Mouse (Mus musculus): ENCODE results near the gene Tmed4. TPM values are rescaled to one million over a fixed set of nuclear protein-coding genes. Genes with fewer than 3 reads are reported as not detected.

Gene Tmed4
- total and polyA plus RNA-seq, 2 experiments from 2014 or later: 90.5 to 93.4 TPM

DNA sequence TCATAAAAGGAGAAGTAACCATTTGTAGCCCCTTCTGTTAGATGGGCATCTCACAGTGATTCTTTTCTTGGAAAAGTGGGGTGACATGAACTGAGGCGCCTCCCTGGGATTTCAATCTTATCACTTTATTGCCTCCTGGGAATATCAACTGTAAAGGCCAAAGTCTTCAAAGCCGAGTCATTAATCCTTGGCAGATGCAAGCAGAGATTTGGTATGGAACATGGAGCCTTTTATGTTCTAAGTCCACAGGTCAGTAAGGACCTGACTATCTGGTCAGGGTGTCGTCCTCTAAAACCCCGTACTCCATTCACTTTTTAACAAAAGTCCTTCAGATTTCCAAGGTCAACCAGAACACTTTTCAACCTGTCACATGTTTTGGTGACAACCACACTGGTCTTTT, 21.8 kb downstream of the Tmed4 start:
- Histone ChIP-seq H3K4me1 (ENCODE audit: control insufficient read depth, insufficient read depth) (no peaks in the 10 kb centered on the region), H3K9me3 (replicated peaks; ENCODE audit: control insufficient read depth, low read length) (no peaks in the 10 kb centered on the region), H3K9ac (replicated peaks; ENCODE audit: low read depth, low read length) (no peak overlapping the region), H3K4me2 (ENCODE audit: low read depth, low read length) (no peak overlapping the region), H3K36me3 (replicated peaks; ENCODE audit: control insufficient read depth, insufficient read depth, low read length) (peaks cover 5% of the 10 kb centered on the region), H3K4me3 (ENCODE audit: low read depth, low read length) (no peak overlapping the region), H3K27ac (ENCODE audit: low read depth) (no peak overlapping the region), H3K27me3 (ENCODE audit: control insufficient read depth, insufficient read depth, low read length) (no peaks in the 10 kb centered on the region)
- DNase-seq (ENCODE audit: low spot score) (no peak), ATAC-seq (ENCODE audit: insufficient read depth, low read depth) (no peak)
- WGBS: 81% methylated on average over 4 of the region's 4 CpGs
- no peak for TF ChIP-seq CTCF (IDR thresholded peaks at IDR 0.05; ENCODE audit: low read depth)
- no peak for TF ChIP-seq EP300 (IDR thresholded peaks at IDR 0.05; ENCODE audit: low read depth)

DNA sequence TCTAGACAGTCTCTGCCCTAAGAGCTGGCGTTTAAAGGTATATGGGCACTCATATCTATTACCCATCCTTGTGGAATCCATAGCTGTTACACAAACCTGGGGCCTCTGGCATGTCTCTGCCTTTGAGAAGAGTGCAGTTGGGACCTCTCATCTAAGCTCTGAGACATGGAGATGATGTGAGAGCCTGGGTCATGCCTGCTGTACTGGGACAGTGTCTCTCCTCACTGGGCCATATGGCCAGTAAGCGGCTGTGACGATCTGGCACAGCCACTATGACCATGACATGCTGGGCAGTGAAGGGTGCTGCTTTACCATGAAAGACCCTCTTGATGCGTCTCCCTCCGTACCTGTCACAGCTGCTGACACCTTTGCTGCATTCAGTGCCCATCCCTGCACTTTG, 22.4 kb downstream of the Tmed4 start:
- no peak for ATAC-seq (ENCODE audit: insufficient read depth, low read depth)
- H3K4me2 ChIP-seq (ENCODE audit: low read depth, low read length): no peak overlapping the region
- no peak for TF ChIP-seq CTCF (IDR thresholded peaks at IDR 0.05; ENCODE audit: low read depth)
- TF ChIP-seq EP300 (IDR thresholded peaks at IDR 0.05; ENCODE audit: low read depth): no peak
- H3K4me3 ChIP-seq (ENCODE audit: low read depth, low read length): no peak overlapping the region
- no peaks in the 10 kb centered on the region for H3K36me3 ChIP-seq (replicated peaks; ENCODE audit: control insufficient read depth, insufficient read depth, low read length)
- H3K9me3 ChIP-seq (replicated peaks; ENCODE audit: control insufficient read depth, low read length): no peaks in the 10 kb centered on the region
- no peak for DNase-seq (ENCODE audit: low spot score)
- WGBS: 82% methylated on average over 5 of the region's 5 CpGs
- H3K27ac ChIP-seq (ENCODE audit: low read depth): no peak overlapping the region
- H3K27me3 ChIP-seq (ENCODE audit: control insufficient read depth, insufficient read depth, low read length): no peaks in the 10 kb centered on the region
- H3K9ac ChIP-seq (replicated peaks; ENCODE audit: low read depth, low read length): no peak overlapping the region
- H3K4me1 ChIP-seq (ENCODE audit: control insufficient read depth, insufficient read depth): no peaks in the 10 kb centered on the region

DNA sequence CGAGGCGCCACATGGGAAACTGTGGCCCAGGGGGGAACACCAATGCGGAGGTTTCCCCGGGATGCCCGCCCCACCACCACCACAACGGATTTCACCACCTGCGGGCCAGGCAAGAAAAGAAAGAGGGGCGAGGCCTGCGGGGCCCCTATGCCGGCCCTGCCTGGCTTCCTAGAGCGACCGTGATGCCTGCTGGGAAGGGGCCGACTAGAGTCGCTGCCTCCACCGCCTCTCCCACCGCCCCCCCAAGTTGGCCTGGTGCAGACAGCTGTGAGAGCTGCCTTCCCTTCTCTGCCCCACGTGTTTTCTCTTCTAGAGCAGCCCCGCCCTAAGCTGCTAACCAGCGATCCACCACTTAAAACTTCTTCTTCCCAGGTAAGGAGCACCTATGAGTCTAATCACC, 30.0 kb downstream of the Tmed4 start:
- Histone ChIP-seq H3K9me3 (replicated peaks; ENCODE audit: control insufficient read depth, low read length) (no peaks in the 10 kb centered on the region), H3K36me3 (replicated peaks; ENCODE audit: control insufficient read depth, insufficient read depth, low read length) (no peaks in the 10 kb centered on the region), H3K4me1 (ENCODE audit: control insufficient read depth, insufficient read depth) (no peaks in the 10 kb centered on the region), H3K27me3 (ENCODE audit: control insufficient read depth, insufficient read depth, low read length) (no peaks in the 10 kb centered on the region), H3K4me2 (ENCODE audit: low read depth, low read length) (no peak overlapping the region), H3K4me3 (ENCODE audit: low read depth, low read length) (no peak overlapping the region), H3K27ac (ENCODE audit: low read depth) (no peak overlapping the region), H3K9ac (replicated peaks; ENCODE audit: low read depth, low read length) (no peak overlapping the region)
- ATAC-seq (ENCODE audit: insufficient read depth, low read depth) (no peak), DNase-seq (ENCODE audit: low spot score) (no peak)
- WGBS: 52% methylated on average over 19 of the region's 19 CpGs
- TF ChIP-seq EP300 (IDR thresholded peaks at IDR 0.05; ENCODE audit: low read depth): no peak
- TF ChIP-seq CTCF (IDR thresholded peaks at IDR 0.05; ENCODE audit: low read depth): no peak

DNA sequence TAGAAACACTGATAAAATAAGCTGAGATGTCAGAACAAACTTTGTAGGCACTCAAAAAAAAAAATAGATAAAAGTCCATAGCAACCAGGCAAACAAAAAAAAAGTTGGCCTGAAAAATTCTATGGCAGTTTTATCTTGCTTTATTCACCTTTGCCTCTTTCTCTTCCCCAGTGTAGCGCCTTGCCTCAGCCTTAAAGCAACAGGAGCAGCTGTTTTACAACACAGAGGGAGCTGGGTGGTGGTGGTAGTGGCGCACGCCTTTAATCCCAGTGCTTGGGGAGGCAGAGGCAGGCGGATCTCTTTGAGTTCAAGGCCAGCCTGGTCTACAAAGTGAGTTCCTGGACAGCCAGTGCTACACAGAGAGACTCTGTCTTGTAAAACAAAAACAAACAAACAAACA, 41.6 kb downstream of the Tmed4 start:
- H3K4me1 ChIP-seq (ENCODE audit: control insufficient read depth, insufficient read depth): no peaks in the 10 kb centered on the region
- H3K4me2 ChIP-seq (ENCODE audit: low read depth, low read length): no peak overlapping the region
- no peaks in the 10 kb centered on the region for H3K27me3 ChIP-seq (ENCODE audit: control insufficient read depth, insufficient read depth, low read length)
- DNase-seq (ENCODE audit: low spot score): no peak
- no peak overlapping the region for H3K4me3 ChIP-seq (ENCODE audit: low read depth, low read length)
- ATAC-seq (ENCODE audit: insufficient read depth, low read depth): no peak
- no peaks in the 10 kb centered on the region for H3K36me3 ChIP-seq (replicated peaks; ENCODE audit: control insufficient read depth, insufficient read depth, low read length)
- H3K9me3 ChIP-seq (replicated peaks; ENCODE audit: control insufficient read depth, low read length): 0 out of 2 replicates have a peak, but pooled peaks cover 3% of the 10 kb centered on the region
- 73% methylated on average over 4 of the region's 4 CpGs for WGBS
- TF ChIP-seq CTCF (IDR thresholded peaks at IDR 0.05; ENCODE audit: low read depth) (no peak), EP300 (IDR thresholded peaks at IDR 0.05; ENCODE audit: low read depth) (no peak)
- no peak overlapping the region for H3K27ac ChIP-seq (ENCODE audit: low read depth)
- no peak overlapping the region for H3K9ac ChIP-seq (replicated peaks; ENCODE audit: low read depth, low read length)

DNA sequence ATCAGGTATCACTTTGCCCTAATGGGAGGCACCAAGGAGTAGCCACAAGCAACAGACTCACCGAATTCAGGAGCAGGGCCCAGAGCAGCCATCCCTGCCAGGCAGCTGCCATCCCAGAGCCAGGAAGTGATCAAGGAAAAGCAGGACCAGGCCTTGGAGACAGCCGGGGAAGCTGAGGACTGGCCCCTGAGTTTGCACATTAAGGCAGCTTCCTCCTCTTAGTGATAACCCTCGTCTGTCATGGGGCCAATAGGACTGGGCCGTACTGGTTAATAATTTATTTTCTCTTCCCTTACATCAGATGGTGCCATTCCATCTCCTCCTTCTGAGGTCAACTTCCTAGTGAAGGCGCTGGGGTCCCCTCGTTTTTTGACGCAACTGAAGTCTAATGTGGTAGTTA, 44.7 kb downstream of the Tmed4 start, which contains the start of gene Npc1l1:
Gene Npc1l1 (minus strand): TSS at position 132 of the 400 bp plus-strand sequence.
- Histone ChIP-seq H3K9me3 (replicated peaks; ENCODE audit: control insufficient read depth, low read length) (0 out of 2 replicates have a peak, but pooled peaks cover 1% of the 10 kb centered on the region), H3K4me2 (ENCODE audit: low read depth, low read length) (no peak within 1 kb of the TSS), H3K27me3 (ENCODE audit: control insufficient read depth, insufficient read depth, low read length) (no peaks in the 10 kb centered on the region), H3K9ac (replicated peaks; ENCODE audit: low read depth, low read length) (no peak within 1 kb of the TSS), H3K36me3 (replicated peaks; ENCODE audit: control insufficient read depth, insufficient read depth, low read length) (no peaks in the 10 kb centered on the region), H3K27ac (ENCODE audit: low read depth) (no peak within 1 kb of the TSS), H3K4me3 (ENCODE audit: low read depth, low read length) (no peak within 1 kb of the TSS), H3K4me1 (ENCODE audit: control insufficient read depth, insufficient read depth) (no peaks in the 10 kb centered on the region)
- TF ChIP-seq CTCF (IDR thresholded peaks at IDR 0.05; ENCODE audit: low read depth): no peak
- 68% methylated on average over 7 of the region's 7 CpGs for WGBS
- no peak for ATAC-seq (ENCODE audit: insufficient read depth, low read depth)
- no peak for DNase-seq (ENCODE audit: low spot score)

DNA sequence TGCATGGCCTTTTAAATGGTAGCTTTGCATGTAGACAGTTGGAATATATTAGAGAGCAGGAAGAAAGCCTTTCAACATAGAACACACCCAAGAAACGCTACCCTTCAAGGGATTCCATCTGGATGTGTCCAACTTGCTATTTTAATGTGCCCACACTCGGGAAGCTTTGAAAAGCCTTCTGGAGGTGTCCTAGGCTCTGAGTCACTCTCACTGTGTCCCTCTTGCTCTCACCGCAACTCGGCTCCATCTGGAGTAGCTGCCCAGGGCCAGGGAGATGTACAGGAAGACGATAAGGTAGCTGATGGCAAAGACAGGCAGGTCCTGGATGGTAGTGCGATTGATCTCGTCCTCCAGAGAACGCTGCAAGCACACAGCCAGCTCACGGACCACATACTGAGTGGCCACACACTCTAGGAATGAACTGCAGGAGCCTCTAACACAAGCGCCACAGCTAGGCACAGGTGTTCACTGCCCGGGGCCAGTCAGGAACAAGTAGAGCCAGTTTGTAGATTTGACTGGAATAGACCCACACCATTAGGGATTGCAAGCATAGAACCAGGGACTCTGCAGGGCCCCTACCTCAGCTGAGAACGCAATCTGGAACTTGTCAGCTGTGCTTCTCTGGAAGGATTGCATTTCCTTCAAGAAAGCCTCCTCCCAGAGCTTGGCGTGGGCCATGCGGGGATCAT, 50.0 kb downstream of the Tmed4 start:
- ATAC-seq (ENCODE audit: insufficient read depth, low read depth) (no peak), DNase-seq (ENCODE audit: low spot score) (no peak)
- Histone ChIP-seq H3K4me1 (ENCODE audit: control insufficient read depth, insufficient read depth) (no peaks in the 10 kb centered on the region), H3K27me3 (ENCODE audit: control insufficient read depth, insufficient read depth, low read length) (no peaks in the 10 kb centered on the region), H3K27ac (ENCODE audit: low read depth) (no peak overlapping the region), H3K9me3 (replicated peaks; ENCODE audit: control insufficient read depth, low read length) (no peaks in the 10 kb centered on the region), H3K4me3 (ENCODE audit: low read depth, low read length) (no peak overlapping the region), H3K9ac (replicated peaks; ENCODE audit: low read depth, low read length) (no peak overlapping the region), H3K4me2 (ENCODE audit: low read depth, low read length) (no peak overlapping the region), H3K36me3 (replicated peaks; ENCODE audit: control insufficient read depth, insufficient read depth, low read length) (no peaks in the 10 kb centered on the region)
- 70% methylated on average over 14 of the region's 14 CpGs for WGBS
- no peak for TF ChIP-seq CTCF (IDR thresholded peaks at IDR 0.05; ENCODE audit: low read depth)
